Mouse (Mus musculus) erythroblast, embryonic 14.5 days (primary cell): ENCODE results near the gene Prmt7.

ENCODE experiments used
- GATA1 ChIP-seq: IDR thresholded peaks from 2 replicates; pipeline ENCODE4 v1.6.1; 2012; ENCODE audit warnings: low read length, inconsistent platforms, mixed read lengths
- TAL1 ChIP-seq: IDR thresholded peaks from 3 replicates; pipeline ENCODE4 v1.6.1; 2012; ENCODE audit warnings: low read length, inconsistent platforms, mixed read lengths

GRCm38 (mm10) chr8:106258169-106258568, 47.4 kb downstream of the Prmt7 start:
- TF ChIP-seq GATA1: no peak
- no peak for TF ChIP-seq TAL1
